Mouse (Mus musculus) forebrain, embryonic 15.5 days (tissue): ENCODE results near the gene Kpna2. TPM values are rescaled to one million over a fixed set of nuclear protein-coding genes. Genes with fewer than 3 reads are reported as not detected.

Experiments used
- ATAC-seq: fragments of 200-750 bp; cut with Nextera tagmentation; replicated peaks from 2 replicates; pipeline ENCODE4 v1.8.0; 2017; ENCODE audit warnings: mild to moderate bottlenecking, moderate TSS enrichment, moderate library complexity
- H3K27ac ChIP-seq: fragments of 300-500 bp; sonication (generic); replicated peaks from 2 replicates; pipeline ENCODE4 v1.5.1; 2015; ENCODE audit warnings: mild to moderate bottlenecking, inconsistent platforms
- H3K27me3 ChIP-seq: fragments of 300-500 bp; sonication (generic); 2 replicates; pipeline ENCODE4 v1.6.1; 2015; ENCODE audit warnings: inconsistent platforms
- H3K36me3 ChIP-seq: fragments of 300-500 bp; sonication (generic); 2 replicates; pipeline ENCODE4 v1.6.1; 2015; ENCODE audit warnings: mild to moderate bottlenecking, inconsistent platforms
- H3K4me1 ChIP-seq: fragments of 300-500 bp; sonication (generic); 2 replicates; pipeline ENCODE4 v1.6.1; 2015; ENCODE audit warnings: inconsistent platforms
- H3K4me2 ChIP-seq: fragments of 300-500 bp; sonication (generic); replicated peaks from 2 replicates; pipeline ENCODE4 v1.6.1; 2015; ENCODE audit warnings: mild to moderate bottlenecking, inconsistent platforms
- H3K4me3 ChIP-seq: fragments of 300-500 bp; sonication (generic); 2 replicates; pipeline ENCODE4 v1.5.1; 2015; ENCODE audit warnings: mild to moderate bottlenecking, inconsistent platforms
- H3K9ac ChIP-seq: fragments of 300-500 bp; sonication (generic); replicated peaks from 2 replicates; pipeline ENCODE4 v1.6.1; 2015; ENCODE audit warnings: mild to moderate bottlenecking, inconsistent platforms
- H3K9me3 ChIP-seq: fragments of 300-500 bp; sonication (generic); 2 replicates; pipeline ENCODE4 v1.6.1; 2016; ENCODE audit warnings: inconsistent platforms
- WGBS: fragments of 180-500 bp; shearing (Covaris S2); methylation state at CpG from one replicate; pipeline ENCODE4 v1.1.7; 2015; ENCODE audit warnings: mixed read lengths; 5-methylcytosine and 5-hydroxymethylcytosine counted together
- polyA plus RNA-seq: library from polyadenylated mRNA; unstranded; fragments of >200 nt; fragmentation: Nextera tagmentation; extraction: Ambion mirVana; gene quantifications from 2 replicates; pipeline ENCODE4 v1.2.1, GENCODE M21; 2015

The Kpna2 gene
- polyA plus RNA-seq, 1 experiment from 2014 or later, result 262 TPM

DNA sequence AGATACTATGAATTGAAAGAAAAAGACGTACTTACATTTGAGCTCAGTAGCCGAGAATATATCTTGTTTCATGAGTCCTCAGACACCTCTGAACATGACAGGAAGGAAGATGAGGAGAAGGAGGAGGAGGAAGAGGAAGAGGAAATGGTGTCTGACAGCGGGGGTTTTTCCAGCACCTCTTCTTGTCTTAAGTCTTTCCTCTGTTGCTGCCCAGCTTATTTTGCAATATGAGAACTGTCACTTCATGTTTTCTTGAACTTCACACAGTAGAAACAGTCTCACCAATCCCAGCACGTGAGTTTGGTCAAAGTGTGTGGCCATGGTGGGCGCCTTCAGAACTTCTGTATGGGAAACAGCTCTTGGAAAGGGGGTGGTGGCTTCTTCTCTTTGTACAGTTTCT, 26.3 kb downstream of the Kpna2 start:
- no peaks in the 10 kb centered on the region for H3K36me3 ChIP-seq
- no peak overlapping the region for H3K27ac ChIP-seq
- whole genome bisulfite sequencing, result 91% methylated on average over 5 of the region's 5 CpGs
- no peak overlapping the region for H3K9ac ChIP-seq
- H3K27me3 ChIP-seq, result no peaks in the 10 kb centered on the region
- H3K4me2 ChIP-seq, result no peak overlapping the region
- no peak for ATAC-seq
- no peak overlapping the region for H3K4me3 ChIP-seq
- no peaks in the 10 kb centered on the region for H3K4me1 ChIP-seq
- no peaks in the 10 kb centered on the region for H3K9me3 ChIP-seq

DNA sequence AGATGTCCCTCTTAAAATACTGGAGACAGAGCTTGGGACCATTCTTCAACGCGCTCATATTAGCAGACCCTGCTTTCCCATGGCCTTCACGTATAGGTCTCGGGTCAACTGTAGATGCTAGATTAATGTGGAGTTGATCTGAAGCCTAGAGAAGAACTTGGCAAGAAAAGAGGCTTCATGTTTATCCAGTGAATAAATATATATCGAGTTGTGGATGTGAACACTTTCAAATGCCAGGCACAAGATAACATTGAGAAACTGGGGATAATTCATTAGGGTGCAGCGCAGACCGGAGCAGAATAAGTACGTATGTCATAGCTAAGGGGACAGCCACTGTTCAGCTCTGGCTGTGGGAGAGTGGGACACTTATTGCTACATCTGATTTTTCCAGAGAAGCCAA, 29.5 kb downstream of the Kpna2 start:
- WGBS, result 95% methylated on average over 8 of the region's 8 CpGs
- Histone ChIP-seq H3K27me3 (no peaks in the 10 kb centered on the region), H3K4me1 (no peaks in the 10 kb centered on the region), H3K4me3 (no peak overlapping the region), H3K27ac (no peak overlapping the region), H3K36me3 (no peaks in the 10 kb centered on the region), H3K9ac (no peak overlapping the region), H3K9me3 (no peaks in the 10 kb centered on the region), H3K4me2 (no peak overlapping the region)
- no peak for ATAC-seq

DNA sequence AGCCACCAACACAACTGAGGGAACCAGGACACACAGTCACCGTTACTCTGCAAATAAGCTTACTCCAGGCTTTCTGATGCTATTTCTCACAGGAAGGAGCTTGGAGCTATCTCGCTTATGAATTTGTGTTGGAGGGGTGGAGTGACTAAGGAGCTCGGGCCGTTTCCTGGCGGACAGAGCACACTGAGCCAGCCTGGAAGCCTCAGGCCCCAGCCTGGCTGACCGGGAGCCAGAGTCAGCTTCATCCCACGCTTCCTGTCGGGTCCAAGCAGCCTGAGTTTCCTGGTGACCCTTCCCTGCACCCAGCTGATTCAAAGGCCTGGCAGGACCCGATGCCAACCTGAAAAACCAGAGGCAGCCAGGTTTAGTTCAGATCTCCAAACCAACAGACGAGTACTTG, 31.7 kb downstream of the Kpna2 start:
- WGBS, result 81% methylated on average over 10 of the region's 10 CpGs
- Histone ChIP-seq H3K4me1 (no peaks in the 10 kb centered on the region), H3K36me3 (no peaks in the 10 kb centered on the region), H3K4me3 (no peak overlapping the region), H3K27me3 (no peaks in the 10 kb centered on the region), H3K4me2 (no peak overlapping the region), H3K27ac (no peak overlapping the region), H3K9me3 (no peaks in the 10 kb centered on the region), H3K9ac (no peak overlapping the region)
- ATAC-seq, result no peak

DNA sequence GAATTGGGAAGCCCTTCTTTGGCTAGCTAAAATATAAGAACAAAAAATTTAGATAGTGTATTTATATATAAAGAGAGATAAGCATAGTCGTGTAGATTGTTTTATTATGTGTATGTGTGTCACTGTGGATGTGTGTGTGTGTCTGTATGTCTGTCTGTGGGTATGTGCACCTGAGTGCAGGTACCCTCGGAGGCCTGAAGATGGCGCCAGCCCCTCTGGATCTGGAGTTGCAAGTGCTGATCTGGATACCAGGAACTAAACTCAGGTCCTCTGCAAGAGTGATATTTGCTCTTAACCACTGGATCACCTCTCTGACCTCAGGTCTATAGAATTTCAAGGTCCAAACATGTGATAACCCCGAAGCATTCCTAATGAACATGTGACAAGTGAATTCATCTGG, 33.5 kb downstream of the Kpna2 start:
- H3K4me2 ChIP-seq, result no peak overlapping the region
- no peaks in the 10 kb centered on the region for H3K36me3 ChIP-seq
- no peak overlapping the region for H3K27ac ChIP-seq
- no peaks in the 10 kb centered on the region for H3K27me3 ChIP-seq
- no peaks in the 10 kb centered on the region for H3K9me3 ChIP-seq
- WGBS, result 94% methylated on average over 4 of the region's 4 CpGs
- H3K4me1 ChIP-seq, result no peaks in the 10 kb centered on the region
- no peak overlapping the region for H3K9ac ChIP-seq
- no peak for ATAC-seq
- H3K4me3 ChIP-seq, result no peak overlapping the region

DNA sequence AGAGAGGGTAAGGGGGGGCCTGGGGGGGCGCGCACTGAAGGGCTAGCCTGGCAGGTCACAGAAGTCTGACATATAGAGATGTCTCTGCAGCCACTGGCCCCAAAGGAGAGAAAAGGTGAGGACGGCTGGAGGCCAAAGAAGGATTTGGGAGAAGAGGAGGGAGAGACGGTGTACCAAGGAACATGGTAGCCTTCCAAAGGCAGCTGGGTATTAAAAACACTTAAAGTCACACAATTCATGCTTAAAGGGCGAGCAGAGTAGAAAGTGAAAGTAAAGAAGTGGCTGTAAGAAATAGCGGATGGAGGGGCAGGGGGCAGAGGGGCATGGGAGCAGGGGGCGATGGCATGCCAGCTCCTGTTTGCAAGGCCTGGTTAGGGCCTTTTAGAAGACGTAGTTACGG, 37.0 kb downstream of the Kpna2 start:
- no peaks in the 10 kb centered on the region for H3K27me3 ChIP-seq
- H3K36me3 ChIP-seq, result no peaks in the 10 kb centered on the region
- H3K9me3 ChIP-seq, result no peaks in the 10 kb centered on the region
- no peak overlapping the region for H3K27ac ChIP-seq
- H3K9ac ChIP-seq, result no peak overlapping the region
- no peak overlapping the region for H3K4me3 ChIP-seq
- H3K4me2 ChIP-seq, result no peak overlapping the region
- 92% methylated on average over 9 of the region's 9 CpGs for WGBS
- H3K4me1 ChIP-seq, result no peaks in the 10 kb centered on the region
- no peak for ATAC-seq

DNA sequence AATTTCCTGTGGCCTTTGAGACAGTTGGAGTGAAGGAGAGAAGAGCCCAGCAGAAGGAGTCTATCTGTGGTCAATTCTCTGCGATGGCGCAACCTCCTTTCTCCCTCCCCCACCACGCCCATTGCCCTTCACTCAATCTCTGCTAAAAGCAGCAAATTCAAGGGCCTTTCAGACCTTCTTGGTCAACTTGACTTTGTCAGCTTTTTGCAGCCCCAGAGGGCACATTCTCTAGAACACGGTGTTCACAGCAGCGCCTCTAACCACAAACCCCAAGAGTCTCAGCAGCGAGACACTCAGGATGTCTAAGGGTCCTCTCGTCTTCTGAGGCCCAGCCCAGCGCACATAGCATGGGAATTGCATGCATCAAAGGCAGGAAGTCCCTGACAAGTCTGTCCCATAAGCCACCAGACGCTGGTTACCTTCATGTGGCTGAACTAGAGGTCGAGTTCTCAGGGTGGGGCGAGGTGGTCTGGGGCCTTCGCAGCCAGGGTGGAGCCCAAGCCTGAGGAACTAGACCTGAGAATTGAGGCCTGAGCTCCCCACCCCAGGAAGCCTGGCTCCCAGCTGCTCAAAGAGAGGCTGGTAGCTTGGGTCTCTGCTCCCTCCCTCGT, 37.8 kb downstream of the Kpna2 start:
- ATAC-seq, result no peak
- WGBS, result 81% methylated on average over 13 of the region's 13 CpGs
- no peaks in the 10 kb centered on the region for H3K27me3 ChIP-seq
- H3K9ac ChIP-seq, result no peak overlapping the region
- no peaks in the 10 kb centered on the region for H3K4me1 ChIP-seq
- H3K36me3 ChIP-seq, result no peaks in the 10 kb centered on the region
- no peak overlapping the region for H3K4me3 ChIP-seq
- no peaks in the 10 kb centered on the region for H3K9me3 ChIP-seq
- no peak overlapping the region for H3K4me2 ChIP-seq
- no peak overlapping the region for H3K27ac ChIP-seq

DNA sequence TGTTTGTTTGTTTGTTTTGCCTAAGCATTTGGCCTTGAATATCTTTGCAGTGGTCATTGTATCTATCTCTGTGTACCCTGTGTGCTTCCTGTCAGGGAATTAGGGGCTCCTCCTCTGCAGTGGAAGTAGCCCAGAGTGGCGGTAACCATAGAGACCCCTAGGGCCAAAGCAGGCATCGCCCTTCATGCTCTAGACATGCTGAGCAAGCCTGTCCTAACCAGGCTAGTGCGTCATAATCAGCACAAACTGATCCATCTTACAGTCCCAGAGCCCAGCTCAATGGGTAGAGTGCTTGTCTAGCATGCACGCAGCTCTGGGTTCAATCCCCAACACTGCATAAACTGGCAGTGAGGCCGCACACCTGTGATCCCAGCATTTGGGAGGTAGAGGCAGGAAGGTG, 40.2 kb downstream of the Kpna2 start:
- 89% methylated on average over 5 of the region's 5 CpGs for WGBS
- H3K27me3 ChIP-seq, result no peaks in the 10 kb centered on the region
- H3K9me3 ChIP-seq, result no peaks in the 10 kb centered on the region
- H3K36me3 ChIP-seq, result no peaks in the 10 kb centered on the region
- ATAC-seq, result no peak
- no peak overlapping the region for H3K27ac ChIP-seq
- H3K9ac ChIP-seq, result no peak overlapping the region
- H3K4me2 ChIP-seq, result no peak overlapping the region
- no peak overlapping the region for H3K4me3 ChIP-seq
- H3K4me1 ChIP-seq, result no peaks in the 10 kb centered on the region

DNA sequence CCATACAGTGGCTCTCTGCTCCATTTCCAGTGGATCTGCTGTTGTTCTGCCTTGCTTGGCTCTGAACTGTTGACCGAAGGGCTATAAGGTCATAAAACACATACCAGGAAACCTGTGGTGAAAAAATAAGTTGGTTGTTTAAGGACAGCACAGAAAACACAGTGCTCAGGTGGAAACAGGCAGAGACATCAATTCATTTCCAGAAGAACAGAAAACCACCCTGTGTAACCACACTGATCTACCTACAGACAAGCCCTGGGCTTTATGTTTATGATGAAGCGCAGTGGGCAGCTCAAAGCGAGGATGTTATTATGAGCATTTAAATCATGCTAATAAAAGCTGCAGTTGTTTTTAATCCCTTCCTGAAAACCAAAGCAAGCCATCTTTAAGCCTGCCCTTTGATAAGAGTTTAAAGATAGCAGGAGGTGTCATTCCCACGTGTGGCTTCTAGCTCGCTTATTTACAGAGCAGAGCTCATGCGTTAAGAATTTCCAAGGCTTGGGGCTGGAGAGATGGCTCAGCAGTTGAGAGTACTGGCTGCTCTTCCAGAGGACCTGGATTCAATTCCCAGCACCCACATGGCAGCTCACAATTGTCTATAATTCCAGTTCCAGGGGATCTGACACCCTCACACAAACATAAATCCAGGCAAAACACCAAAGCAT, 40.8 kb downstream of the Kpna2 start:
- no peak for ATAC-seq
- 85% methylated on average over 6 of the region's 6 CpGs for WGBS

DNA sequence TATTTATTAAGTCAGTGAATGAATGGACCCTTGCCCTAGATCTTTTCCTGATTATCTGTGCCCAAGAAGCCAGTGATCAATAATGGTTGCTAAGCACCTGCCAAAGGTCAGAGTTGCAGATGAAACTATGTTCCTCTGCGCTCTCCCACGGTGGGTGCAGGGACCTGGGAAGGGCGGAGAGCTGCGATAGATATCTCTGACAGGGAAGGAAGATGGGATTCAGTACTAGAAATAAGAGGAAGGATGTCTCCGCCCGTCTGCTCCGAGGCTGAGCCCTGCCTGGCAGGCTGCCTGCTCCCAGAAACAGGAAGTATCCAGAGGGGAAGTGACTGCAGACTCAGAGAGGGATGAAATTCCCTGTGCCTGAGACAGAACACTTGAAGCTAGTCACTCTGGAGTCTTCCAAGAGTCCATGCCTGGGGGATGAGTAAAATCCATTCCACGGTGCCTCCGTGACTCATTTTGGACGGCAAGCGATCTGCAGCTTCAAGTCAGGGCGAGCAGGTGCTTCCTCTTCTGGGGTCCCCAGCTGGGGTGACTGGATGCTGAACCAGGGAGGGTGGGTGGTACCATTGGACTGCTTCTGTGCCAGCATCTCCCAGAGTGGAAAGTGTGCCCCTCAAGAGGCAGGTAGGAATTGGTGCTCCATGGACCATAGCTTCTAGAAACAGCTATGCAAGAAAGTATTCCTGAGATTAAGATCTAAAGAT, 41.9 kb downstream of the Kpna2 start:
- H3K4me3 ChIP-seq, result no peak overlapping the region
- no peaks in the 10 kb centered on the region for H3K36me3 ChIP-seq
- ATAC-seq, result no peak
- 82% methylated on average over 12 of the region's 12 CpGs for WGBS
- H3K4me1 ChIP-seq, result no peaks in the 10 kb centered on the region
- H3K9me3 ChIP-seq, result no peaks in the 10 kb centered on the region
- no peak overlapping the region for H3K4me2 ChIP-seq
- no peak overlapping the region for H3K9ac ChIP-seq
- no peaks in the 10 kb centered on the region for H3K27me3 ChIP-seq
- H3K27ac ChIP-seq, result no peak overlapping the region

More for the DNA sequence above, 40.8 kb downstream of the Kpna2 start:
- Histone ChIP-seq H3K27ac (no peak overlapping the region), H3K9ac (no peak overlapping the region), H3K9me3 (no peaks in the 10 kb centered on the region), H3K27me3 (no peaks in the 10 kb centered on the region), H3K4me2 (no peak overlapping the region), H3K4me1 (no peaks in the 10 kb centered on the region), H3K4me3 (no peak overlapping the region), H3K36me3 (no peaks in the 10 kb centered on the region)

DNA sequence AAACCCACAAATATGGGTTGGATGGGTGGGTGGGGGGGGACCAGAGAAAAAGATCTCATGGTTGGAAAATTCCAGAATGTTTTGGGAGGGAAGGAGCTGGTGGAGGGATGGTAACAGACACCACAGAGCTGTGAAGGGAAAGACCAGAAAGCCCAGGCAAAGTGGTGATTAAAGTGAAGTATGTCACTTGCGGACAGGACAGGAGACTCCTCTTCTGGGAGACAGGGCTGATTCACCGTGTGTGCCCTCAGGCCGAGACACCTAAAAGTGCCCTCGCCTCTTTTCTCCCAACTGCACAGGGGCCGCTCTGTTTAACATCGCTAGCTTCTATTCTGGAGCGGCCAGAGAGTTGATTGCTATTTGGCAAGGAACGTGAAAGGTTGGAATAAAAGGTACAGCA, 44.8 kb downstream of the Kpna2 start:
- Histone ChIP-seq H3K27me3 (no peaks in the 10 kb centered on the region), H3K27ac (no peak overlapping the region), H3K9me3 (no peaks in the 10 kb centered on the region), H3K9ac (no peak overlapping the region), H3K4me2 (no peak overlapping the region), H3K36me3 (no peaks in the 10 kb centered on the region), H3K4me3 (no peak overlapping the region), H3K4me1 (no peaks in the 10 kb centered on the region)
- WGBS, result 78% methylated on average over 8 of the region's 8 CpGs
- no peak for ATAC-seq

DNA sequence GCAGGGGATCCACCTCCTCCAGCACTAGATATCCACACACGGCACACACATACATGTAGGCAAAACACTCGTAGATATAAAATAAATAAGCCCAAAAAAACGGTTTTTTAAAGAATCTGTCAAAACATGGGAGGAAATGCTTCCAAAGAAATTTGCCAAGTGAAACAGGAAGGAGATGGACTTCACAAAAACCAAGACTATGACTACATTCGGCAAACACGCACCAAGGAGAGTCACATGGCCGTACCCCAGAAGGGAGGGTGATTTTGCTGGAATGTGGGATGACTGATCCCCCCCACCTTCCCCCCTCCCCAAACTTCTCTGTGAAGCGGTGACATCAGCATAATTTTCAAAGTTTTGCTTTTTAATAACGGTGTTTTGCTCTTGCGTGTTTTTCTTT, 45.2 kb downstream of the Kpna2 start:
- no peak overlapping the region for H3K9ac ChIP-seq
- H3K4me1 ChIP-seq, result no peaks in the 10 kb centered on the region
- no peak overlapping the region for H3K4me2 ChIP-seq
- H3K27me3 ChIP-seq, result no peaks in the 10 kb centered on the region
- H3K27ac ChIP-seq, result no peak overlapping the region
- no peak for ATAC-seq
- WGBS, result 83% methylated on average over 9 of the region's 9 CpGs
- H3K4me3 ChIP-seq, result no peak overlapping the region
- H3K9me3 ChIP-seq, result no peaks in the 10 kb centered on the region
- H3K36me3 ChIP-seq, result no peaks in the 10 kb centered on the region
